Mouse (Mus musculus) intestine, postnatal 0 days (tissue): ENCODE data around the gene Ccdc157. TPM values are rescaled to one million over a fixed set of nuclear protein-coding genes. Genes with fewer than 3 reads are reported as not detected.
A peak's percentile ranks its signal among the peaks of the same experiment; 100 is the strongest.
"Not testable (repeated sequence)": the region's sequence is repeated elsewhere in the genome, so short reads cannot be mapped to it uniquely, and the experiment has no call there.

Experiments
- ATAC-seq: fragments of 200-750 bp; cut with Nextera tagmentation; 2 replicates; pipeline ENCODE4 v1.8.0; 2017; ENCODE audit warnings: mild to moderate bottlenecking, moderate TSS enrichment, moderate library complexity
- H3K27ac ChIP-seq: fragments of 300-500 bp; sonication (generic); 2 replicates; pipeline ENCODE4 v1.5.1; 2014; ENCODE audit warnings: mild to moderate bottlenecking, low read depth, low read length, moderate library complexity
- H3K27me3 ChIP-seq: fragments of 300-500 bp; sonication (generic); replicated peaks from 2 replicates; pipeline ENCODE4 v1.6.1; 2014; ENCODE audit warnings: low read length, mixed read lengths; ENCODE audit not compliant: control insufficient read depth, insufficient read depth
- H3K36me3 ChIP-seq: fragments of 300-500 bp; sonication (generic); 2 replicates; pipeline ENCODE4 v1.6.1; 2014; ENCODE audit warnings: mild to moderate bottlenecking, moderate library complexity; ENCODE audit not compliant: control insufficient read depth, insufficient read depth
- H3K4me1 ChIP-seq: fragments of 300-500 bp; sonication (generic); replicated peaks from 2 replicates; pipeline ENCODE4 v1.6.1; 2014; ENCODE audit warnings: antibody characterized with exemption, low read length, mixed read lengths; ENCODE audit not compliant: control insufficient read depth, insufficient read depth
- H3K4me2 ChIP-seq: fragments of 300-500 bp; sonication (generic); replicated peaks from 2 replicates; pipeline ENCODE4 v1.6.1; 2014; ENCODE audit warnings: low read depth, mild to moderate bottlenecking, moderate library complexity
- H3K4me3 ChIP-seq: fragments of 300-500 bp; sonication (generic); 2 replicates; pipeline ENCODE4 v1.5.1; 2014; ENCODE audit warnings: low read depth, low read length
- H3K9ac ChIP-seq: fragments of 300-500 bp; sonication (generic); 2 replicates; pipeline ENCODE4 v1.6.1; 2014; ENCODE audit warnings: mild to moderate bottlenecking, low read depth, low read length
- H3K9me3 ChIP-seq: fragments of 300-500 bp; sonication (generic); 2 replicates; pipeline ENCODE4 v1.6.1; 2016; ENCODE audit warnings: mixed run types; ENCODE audit not compliant: control insufficient read depth
- CTCF ChIP-seq: sonication (generic); IDR thresholded peaks from 2 replicates; pipeline ENCODE4 v1.5.1; 2016; ENCODE audit warnings: low read depth, mild to moderate bottlenecking, control low read depth, antibody characterized with exemption, moderate library complexity
- WGBS: fragments of 180-500 bp; shearing (Covaris S2); extraction: QIAGEN DNeasy Blood & Tissue Kit; methylation state at CpG from one replicate; pipeline ENCODE4 v1.1.7; 2014; 5-methylcytosine and 5-hydroxymethylcytosine counted together
- polyA plus RNA-seq: library from polyadenylated mRNA; unstranded; fragments of >200 nt; fragmentation: Nextera tagmentation; extraction: Ambion mirVana; gene quantifications from 2 replicates; pipeline ENCODE4 v1.2.1, GENCODE M21; 2015

The Ccdc157 gene
- polyA plus RNA-seq, 1 experiment from 2014 or later: 1.1 TPM

- Histone ChIP-seq H3K9me3 (no peaks in the 10 kb centered on the region), H3K9ac (no peak overlapping the region), H3K4me1 (no peaks in the 10 kb centered on the region), H3K36me3 (peaks cover 67% of the 10 kb centered on the region), H3K27me3 (no peaks in the 10 kb centered on the region), H3K4me2 (no peak overlapping the region), H3K27ac (no peak overlapping the region), H3K4me3 (no peak overlapping the region)
- no peak for TF ChIP-seq CTCF
- ATAC-seq: no peak
Observed at GRCm38 (mm10) chr11:4141505-4141904, 18.6 kb downstream of the Ccdc157 start.

GRCm38 (mm10) chr11:4138964-4139363 lies 21.1 kb downstream of the Ccdc157 start:
- Histone ChIP-seq H3K9me3 (no peaks in the 10 kb centered on the region), H3K4me2 (no peak overlapping the region), H3K36me3 (peaks cover 64% of the 10 kb centered on the region), H3K27ac (no peak overlapping the region), H3K27me3 (no peaks in the 10 kb centered on the region), H3K4me1 (peaks cover 6% of the 10 kb centered on the region; the same call in 1 of the 2 replicates), H3K9ac (no peak overlapping the region), H3K4me3 (no peak overlapping the region)
- TF ChIP-seq CTCF: no peak
- 83% methylated on average over 2 of the region's 2 CpGs for WGBS
- no peak for ATAC-seq

GRCm38 (mm10) chr11:4134986-4135935 lies 24.8 kb downstream of the Ccdc157 start, which contains the start of gene Rnf215:
Gene Rnf215, plus strand, starts transcription at chr11:4135202.
- peak; percentile 91 for ATAC-seq
- Histone ChIP-seq H3K27ac (peak within 1 kb of the TSS; percentile 87), H3K9ac (peak within 1 kb of the TSS; percentile 91), H3K4me1 (peaks cover 6% of the 10 kb centered on the region; the same call in 1 of the 2 replicates), H3K4me3 (peak within 1 kb of the TSS; percentile 88), H3K36me3 (peaks cover 28% of the 10 kb centered on the region), H3K27me3 (no peaks in the 10 kb centered on the region), H3K4me2 (peak within 1 kb of the TSS; percentile 71), H3K9me3 (no peaks in the 10 kb centered on the region)
- peak; percentile 75 for TF ChIP-seq CTCF
- 2% methylated on average over 61 of the region's 66 CpGs for WGBS

- 56% methylated on average over 6 of the region's 6 CpGs for WGBS
- no peaks in the 10 kb centered on the region for H3K27me3 ChIP-seq
- no peak overlapping the region for H3K4me3 ChIP-seq
- H3K36me3 ChIP-seq: peaks cover 20% of the 10 kb centered on the region
- peaks cover 6% of the 10 kb centered on the region; the same call in 1 of the 2 replicates for H3K4me1 ChIP-seq
- no peak for ATAC-seq
- H3K4me2 ChIP-seq: peak overlapping the region; percentile 71; the same call in 1 of the 2 replicates
- no peaks in the 10 kb centered on the region for H3K9me3 ChIP-seq
- no peak overlapping the region for H3K9ac ChIP-seq
- no peak overlapping the region for H3K27ac ChIP-seq
- TF ChIP-seq CTCF: no peak
Observed at GRCm38 (mm10) chr11:4134400-4134799, 25.7 kb downstream of the Ccdc157 start.

GRCm38 (mm10) chr11:4133450-4133849 lies 26.6 kb downstream of the Ccdc157 start:
- ATAC-seq: no peak
- Histone ChIP-seq H3K36me3 (peaks cover 10% of the 10 kb centered on the region; the same call in 1 of the 2 replicates), H3K4me3 (no peak overlapping the region), H3K9me3 (no peaks in the 10 kb centered on the region), H3K4me2 (no peak overlapping the region), H3K4me1 (peaks cover 6% of the 10 kb centered on the region; the same call in 1 of the 2 replicates), H3K27ac (no peak overlapping the region), H3K27me3 (no peaks in the 10 kb centered on the region), H3K9ac (no peak overlapping the region)
- TF ChIP-seq CTCF: peak; percentile 70
- WGBS: 56% methylated on average over 3 of the region's 3 CpGs

GRCm38 (mm10) chr11:4128461-4128860 lies 31.6 kb downstream of the Ccdc157 start:
- not testable (repeated sequence) for H3K4me3 ChIP-seq, H3K4me1 ChIP-seq, H3K27me3 ChIP-seq, H3K9ac ChIP-seq, ATAC-seq, H3K4me2 ChIP-seq, H3K27ac ChIP-seq, H3K36me3 ChIP-seq, H3K9me3 ChIP-seq
- 92% methylated on average over 4 of the region's 4 CpGs for WGBS
